Comparison of ENCODE assay signal across 8 mouse cellular contexts in genomic region chr9:71897399-71897798, GRCm38 (mm10).
A peak's percentile ranks its signal among the peaks of the same experiment; 100 is the strongest.
DNase-seq lines count a peak whose midpoint lies in the region; ATAC-seq lines count a peak whose summit lies in the region.

No protein-coding gene starts in this region.

- H3K4me2 ChIP-seq in embryonic facial prominence, embryonic 11.5 days (ENCODE audit: low read depth, low read length): no peak overlapping the region

- H3K4me3 ChIP-seq in embryonic facial prominence, embryonic 11.5 days (ENCODE audit: low read depth, low read length): no peak overlapping the region

- no peaks in the 10 kb centered on the region for H3K27me3 ChIP-seq in embryonic facial prominence, embryonic 11.5 days (ENCODE audit: control insufficient read depth, insufficient read depth, low read length)

- WGBS in embryonic facial prominence, embryonic 11.5 days: 14% methylated on average over 1 of the region's 1 CpGs

- no peak overlapping the region for H3K9ac ChIP-seq in embryonic facial prominence, embryonic 11.5 days (replicated peaks; ENCODE audit: low read length)

- ATAC-seq in embryonic facial prominence, embryonic 11.5 days (replicated peaks; ENCODE audit: insufficient number of reproducible peaks, low FRiP score, low TSS enrichment, low read depth): no peak
- no peak for ATAC-seq in monocyte, adult 5-6 weeks (replicated peaks; ENCODE audit: insufficient number of reproducible peaks, low FRiP score, low TSS enrichment, poor library complexity, severe bottlenecking)

- peak overlapping the region; percentile 3; the same call in 1 of the 2 replicates for H3K27ac ChIP-seq in embryonic facial prominence, embryonic 11.5 days (replicated peaks; ENCODE audit: low read depth, low read length)

- H3K36me3 ChIP-seq in embryonic facial prominence, embryonic 11.5 days (replicated peaks; ENCODE audit: control insufficient read depth, insufficient read depth, low read depth, low read length): no peaks in the 10 kb centered on the region

- H3K9me3 ChIP-seq in embryonic facial prominence, embryonic 11.5 days (replicated peaks; ENCODE audit: control insufficient read depth, low read length): no peaks in the 10 kb centered on the region

- peak; percentile 35 for DNase-seq in layer of hippocampus, adult 11-12 months (ENCODE audit: low spot score)
- no peak for DNase-seq in layer of hippocampus, postnatal 25 days (ENCODE audit: extremely low spot score in 1 of 2, low spot score in 1 of 2)
- DNase-seq in embryonic facial prominence, embryonic 11.5 days (ENCODE audit: low spot score): peak; percentile 70
- peak; percentile 24 for DNase-seq in heart, postnatal 4 days
- DNase-seq in mesoderm, embryonic 11.5 days (ENCODE audit: low read depth, low spot score): peak; percentile 73
- no peak for DNase-seq in urinary bladder, postnatal 10 days (ENCODE audit: low spot score)
- DNase-seq in ovary, postnatal 10 days (ENCODE audit: low spot score): no peak

- no peaks in the 10 kb centered on the region for H3K4me1 ChIP-seq in embryonic facial prominence, embryonic 11.5 days (ENCODE audit: control insufficient read depth, insufficient read depth, low read length)

Comparison
In these comparisons a context has a peak if more than half of its experiments do, and no peak if none do; other contexts are left out.
1. DNase-seq: peak in layer of hippocampus, adult 11-12 months (single experiment), embryonic facial prominence, embryonic 11.5 days (single experiment), heart, postnatal 4 days (single experiment) and mesoderm, embryonic 11.5 days (single experiment); none in layer of hippocampus, postnatal 25 days (0 of 2), urinary bladder, postnatal 10 days (single experiment) and ovary, postnatal 10 days (single experiment).